ENCODE assay signal across 1 mouse cellular context in the genomic region with DNA sequence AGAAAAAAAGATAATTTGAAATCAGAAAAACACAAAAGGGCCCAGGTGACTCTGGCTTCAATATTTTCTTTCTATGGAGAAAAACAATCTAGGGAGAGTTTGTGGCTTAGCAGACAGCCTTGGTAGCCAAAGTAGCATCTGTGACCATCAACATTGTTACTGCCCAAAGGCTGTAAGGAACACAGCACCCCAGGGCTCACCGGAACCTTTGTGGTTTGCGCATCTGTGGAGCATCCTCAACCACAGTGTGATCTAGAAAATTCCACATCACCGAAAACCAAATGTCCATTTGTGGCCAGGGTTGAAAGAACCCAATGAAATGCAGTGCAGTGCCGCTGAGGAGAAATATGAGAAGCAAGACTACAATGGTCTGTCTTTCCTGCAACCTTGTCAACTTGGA.
A peak's percentile ranks its signal among the peaks of the same experiment; 100 is the strongest.
TF ChIP-seq lines count a peak whose summit lies in the region.

No protein-coding gene starts in this region.

TF ChIP-seq in myocyte, 11 proteins besides CTCF, POLR2A, EP300 and RAD21:
- TF ChIP-seq REST (IDR thresholded peaks at IDR 0.05; ENCODE audit: insufficient read depth, insufficient read length) = no peak
- TF ChIP-seq MYOD1 (IDR thresholded peaks at IDR 0.05; ENCODE audit: control insufficient read depth in 1 of 3, insufficient read length in 2 of 3, low read depth in 2 of 3) = peak in 2 of 3 experiments; percentile 71
- no peak for TF ChIP-seq MAX (IDR thresholded peaks at IDR 0.05; ENCODE audit: low read depth)
- TF ChIP-seq USF1 (IDR thresholded peaks at IDR 0.05; ENCODE audit: low read depth) = no peak
- TF ChIP-seq SRF (IDR thresholded peaks at IDR 0.05; ENCODE audit: control insufficient read depth, insufficient read length, low read depth) = peak; percentile 15
- peak; percentile 54 for TF ChIP-seq TCF3 (IDR thresholded peaks at IDR 0.05; ENCODE audit: insufficient read length, low read depth)
- no peak for TF ChIP-seq CEBPB (IDR thresholded peaks at IDR 0.05; ENCODE audit: insufficient read depth, poor library complexity, severe bottlenecking)
- no peak for TF ChIP-seq POLR2AphosphoS2 (IDR thresholded peaks at IDR 0.05; ENCODE audit: insufficient read length, low read depth)
- no peak for TF ChIP-seq E2F4 (IDR thresholded peaks at IDR 0.05; ENCODE audit: insufficient read depth)
- peak; percentile 73 for TF ChIP-seq TCF12 (IDR thresholded peaks at IDR 0.05; ENCODE audit: insufficient read depth, poor library complexity, severe bottlenecking)
- TF ChIP-seq MYOG (IDR thresholded peaks at IDR 0.05; ENCODE audit: control insufficient read depth in 1 of 3, insufficient read depth in 1 of 3, insufficient read length in 2 of 3, low read depth in 2 of 3) = peak in 2 of 3 experiments; percentile 35 to 76
